Mouse (Mus musculus): Measurements from ENCODE around the gene Lcn6. TPM values are rescaled to one million over a fixed set of nuclear protein-coding genes. Genes with fewer than 3 reads are reported as not detected.

Lcn6 gene
- polyA plus RNA-seq (2017; shearing (Covaris generic)): under 1 TPM in 1 of 2 experiments, not detected in 1; 0.60 TPM

GRCm38 (mm10) chr2:25676486-25676885 is at the start of gene Lcn6:
Lcn6 (plus strand) TSS chr2:25676786.

GRCm38 (mm10) chr2:25627811-25628210 is 48.8 kb upstream of the Lcn6 start, which contains the start of gene Fcna:
Fcna (minus strand) TSS chr2:25628030.

GRCm38 (mm10) chr2:25652902-25653301 is 23.7 kb upstream of the Lcn6 start, which contains the start of gene Lcn8:
Lcn8 (plus strand) TSS chr2:25653120.

GRCm38 (mm10) chr2:25657652-25658051 is 18.9 kb upstream of the Lcn6 start, which contains the start of gene Lcn5:
Lcn5 (plus strand) TSS chr2:25657952.

GRCm38 (mm10) chr2:25682426-25682825 is 5.8 kb downstream of the Lcn6 start, which contains the start of gene Lcn10:
Lcn10 (plus strand) TSS chr2:25682726.

GRCm38 (mm10) chr2:25699743-25700142 is 23.2 kb downstream of the Lcn6 start, which contains the start of gene Obp2a:
Obp2a (plus strand) TSS chr2:25700043.

GRCm38 (mm10) chr2:25706643-25707481 is 30.3 kb downstream of the Lcn6 start, which contains the start of gene Bmyc:
Bmyc (plus strand) TSS chr2:25706739.

Other genes with a start within 250 kb of the Lcn6 start
- gene Abca2, start 248.1 kb upstream of the Lcn6 start, polyA plus RNA-seq (2017; shearing (Covaris generic)): 10 to 100 TPM; 20.5 to 67.6 TPM
- gene Clic3, start 219.9 kb upstream of the Lcn6 start, polyA plus RNA-seq (2017; shearing (Covaris generic)): 1 to 10 TPM; 1.1 to 2.4 TPM
- gene Paxx, start 215.7 kb upstream of the Lcn6 start, polyA plus RNA-seq (2017; shearing (Covaris generic)): 100 to 1,000 TPM in 1 of 2 experiments, 10 to 100 TPM in 1; 95.9 to 106 TPM
- under 1 TPM in 1 of 2 experiments, not detected in 1; 0.63 TPM for gene Ptgds, start 206.7 kb upstream of the Lcn6 start, polyA plus RNA-seq (2017; shearing (Covaris generic))
- not detected for gene Lcn12, start 182.9 kb upstream of the Lcn6 start, polyA plus RNA-seq (2017; shearing (Covaris generic))
- gene Fbxw5, start 176.0 kb upstream of the Lcn6 start, polyA plus RNA-seq (2017; shearing (Covaris generic)): 10 to 100 TPM; 64.4 to 86.7 TPM
- gene C8g, start 175.1 kb upstream of the Lcn6 start, polyA plus RNA-seq (2017; shearing (Covaris generic)): 1 to 10 TPM; 5.9 to 6.1 TPM
- gene Traf2, start 129.8 kb upstream of the Lcn6 start, polyA plus RNA-seq (2017; shearing (Covaris generic)): 10 to 100 TPM; 52.5 to 80.6 TPM
- 100 to 1,000 TPM; 327 to 440 TPM for gene Edf1, start 118.9 kb upstream of the Lcn6 start, polyA plus RNA-seq (2017; shearing (Covaris generic))
- 1 to 10 TPM; 1.2 to 1.8 TPM for gene Mamdc4, start 101.9 kb upstream of the Lcn6 start, polyA plus RNA-seq (2017; shearing (Covaris generic))
- gene Phpt1, start 101.6 kb upstream of the Lcn6 start, polyA plus RNA-seq (2017; shearing (Covaris generic)): 10 to 100 TPM; 51.3 to 89.9 TPM
- gene Ajm1, start 95.0 kb upstream of the Lcn6 start, polyA plus RNA-seq (2017; shearing (Covaris generic)): under 1 TPM; 0.58 to 0.69 TPM
- gene Rabl6, start 68.3 kb upstream of the Lcn6 start, polyA plus RNA-seq (2017; shearing (Covaris generic)): 10 to 100 TPM; 30.8 to 31.8 TPM
- not detected for gene Ccdc183, start 59.1 kb upstream of the Lcn6 start, polyA plus RNA-seq (2017; shearing (Covaris generic))
- 1 to 10 TPM; 1.2 to 4.9 TPM for gene Tmem141, start 54.8 kb upstream of the Lcn6 start, polyA plus RNA-seq (2017; shearing (Covaris generic))
- gene Fcna, start 48.8 kb upstream of the Lcn6 start, polyA plus RNA-seq (2017; shearing (Covaris generic)): 1 to 10 TPM; 4.7 to 8.3 TPM
- not detected for gene Lcn8, start 23.7 kb upstream of the Lcn6 start, polyA plus RNA-seq (2017; shearing (Covaris generic))
- gene Lcn5, start 18.8 kb upstream of the Lcn6 start, polyA plus RNA-seq (2017; shearing (Covaris generic)): not detected
- gene Lcn10, start 5.9 kb downstream of the Lcn6 start, polyA plus RNA-seq (2017; shearing (Covaris generic)): under 1 TPM; 0.14 to 0.21 TPM
- gene Obp2a, start 23.3 kb downstream of the Lcn6 start, polyA plus RNA-seq (2017; shearing (Covaris generic)): not detected
- gene Bmyc, start 30.0 kb downstream of the Lcn6 start, polyA plus RNA-seq (2017; shearing (Covaris generic)): 10 to 100 TPM; 57.5 to 58.4 TPM
- not detected for gene Obp2b, start 60.2 kb downstream of the Lcn6 start, polyA plus RNA-seq (2017; shearing (Covaris generic))
- under 1 TPM in 1 of 2 experiments, not detected in 1; 0.34 TPM for gene Lcn3, start 88.8 kb downstream of the Lcn6 start, polyA plus RNA-seq (2017; shearing (Covaris generic))
- gene Lcn11, start 100.2 kb downstream of the Lcn6 start, polyA plus RNA-seq (2017; shearing (Covaris generic)): not detected
- not detected for gene Gm13539, start 105.5 kb downstream of the Lcn6 start, polyA plus RNA-seq (2017; shearing (Covaris generic))
- under 1 TPM in 1 of 2 experiments, not detected in 1; 0.42 TPM for gene Glt6d1, start 139.1 kb downstream of the Lcn6 start, polyA plus RNA-seq (2017; shearing (Covaris generic))
- not detected for gene Lcn9, start 146.4 kb downstream of the Lcn6 start, polyA plus RNA-seq (2017; shearing (Covaris generic))
- not detected for gene Sohlh1, start 170.5 kb downstream of the Lcn6 start, polyA plus RNA-seq (2017; shearing (Covaris generic))
- gene Kcnt1, start 186.9 kb downstream of the Lcn6 start, polyA plus RNA-seq (2017; shearing (Covaris generic)): under 1 TPM in 1 of 2 experiments, not detected in 1; 0.20 TPM

Measured in activated CD4-positive, CD25-positive, alpha-beta regulatory T cell (primary cell).